ENCODE assay signal across 15 mouse cellular contexts in the genomic region with DNA sequence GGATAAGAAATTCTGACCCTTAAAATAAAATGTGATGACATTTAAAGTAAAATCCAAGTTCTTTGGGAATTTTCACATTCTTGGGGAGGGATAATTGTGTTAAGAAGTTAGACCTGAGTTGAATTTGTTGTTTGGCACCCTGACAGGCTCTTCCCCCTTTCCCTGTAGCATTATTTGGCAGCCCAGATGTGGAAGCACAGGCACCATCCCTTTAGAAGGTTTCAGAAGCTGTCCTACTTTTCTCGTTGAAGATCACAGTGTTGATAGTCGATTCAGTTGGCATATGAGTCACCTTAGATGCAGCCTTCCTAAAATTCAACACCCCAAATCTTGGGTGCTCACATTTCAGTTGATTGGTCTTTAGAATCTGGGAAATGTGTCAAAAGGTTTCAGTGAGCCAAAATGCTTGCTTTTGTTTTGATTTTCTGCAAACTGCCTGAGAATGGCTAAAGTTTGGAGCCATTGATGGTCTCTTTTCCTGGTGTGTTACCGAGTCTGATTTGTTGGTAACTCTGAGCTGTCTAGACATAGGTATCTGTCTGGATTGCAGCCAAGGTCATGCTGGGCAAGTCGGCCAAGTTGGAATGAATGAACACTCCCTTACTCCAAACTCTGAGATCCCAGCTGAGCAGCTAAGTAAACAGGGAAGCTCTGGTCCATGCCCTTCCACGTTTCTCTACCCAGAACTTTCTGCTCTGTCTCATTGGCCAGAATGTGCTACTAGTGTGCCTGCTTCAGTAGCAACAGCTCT.
DNase-seq lines count a peak whose midpoint lies in the region; ATAC-seq lines count a peak whose summit lies in the region.
"Had no signal": no experiment of that assay in that cellular context is flagged by ENCODE, and none has a peak within 500 bp of the region (broad histone marks: within the 10 kb centered on the region; RNA-seq: fewer than 3 reads in every experiment).

No protein-coding gene starts in this region.

- no peaks in the 10 kb centered on the region for H3K27me3 ChIP-seq in heart, embryonic 12.5 days (replicated peaks)
- H3K27me3 ChIP-seq in heart, embryonic 11.5 days (ENCODE audit: control insufficient read depth, insufficient read depth, low read length), result no peaks in the 10 kb centered on the region
- no peaks in the 10 kb centered on the region for H3K27me3 ChIP-seq in forebrain, embryonic 11.5 days (ENCODE audit: control insufficient read depth, insufficient read depth, low read length)
- H3K27me3 ChIP-seq: CH12.LX; forebrain, embryonic 15.5 days; hindbrain, embryonic 15.5 days; limb, embryonic 13.5 days had no signal

- 30% methylated on average over 5 of the region's 5 CpGs for WGBS in heart, embryonic 12.5 days
- WGBS in heart, embryonic 11.5 days (ENCODE audit: insufficient replicate concordance), result 39% methylated on average over 5 of the region's 5 CpGs
- WGBS in forebrain, embryonic 11.5 days, result 76% methylated on average over 5 of the region's 5 CpGs

- H3K9me3 ChIP-seq in heart, embryonic 12.5 days (replicated peaks), result no peaks in the 10 kb centered on the region
- no peaks in the 10 kb centered on the region for H3K9me3 ChIP-seq in heart, embryonic 11.5 days (replicated peaks; ENCODE audit: control insufficient read depth, low read length)
- H3K9me3 ChIP-seq in forebrain, embryonic 11.5 days (ENCODE audit: control insufficient read depth, low read length), result no peaks in the 10 kb centered on the region
- H3K9me3 ChIP-seq: forebrain, embryonic 15.5 days; hindbrain, embryonic 15.5 days; limb, embryonic 13.5 days had no signal

- peak; percentile 65 for DNase-seq in adipocyte (ENCODE audit: low spot score)
- peak; percentile 18 for DNase-seq in adrenal gland, postnatal 25 days
- DNase-seq in heart, postnatal 4 days, result peak; percentile 43
- no peak for DNase-seq in forebrain, embryonic 11.5 days (ENCODE audit: low spot score)
- DNase-seq: cerebellum, adult 9-10 months; gastrocnemius, postnatal 14 days; lung, embryonic 14.5 days; right cerebral cortex, postnatal 4 days had no signal

- 0 out of 2 replicates have a peak, but pooled peaks cover 5% of the 10 kb centered on the region for H3K4me1 ChIP-seq in heart, embryonic 12.5 days (replicated peaks)
- H3K4me1 ChIP-seq in heart, embryonic 11.5 days (ENCODE audit: control insufficient read depth, insufficient read depth, low read length), result peaks cover 6% of the 10 kb centered on the region; the same call in 1 of the 2 replicates
- H3K4me1 ChIP-seq in forebrain, embryonic 11.5 days (replicated peaks; ENCODE audit: control insufficient read depth, insufficient read depth, low read length), result no peaks in the 10 kb centered on the region
- H3K4me1 ChIP-seq: hindbrain, embryonic 15.5 days had no signal

- no peak overlapping the region for H3K4me3 ChIP-seq in heart, embryonic 12.5 days
- no peak overlapping the region for H3K4me3 ChIP-seq in heart, embryonic 11.5 days (ENCODE audit: low read depth, low read length)
- no peak overlapping the region for H3K4me3 ChIP-seq in forebrain, embryonic 11.5 days (ENCODE audit: low read depth, low read length)
- H3K4me3 ChIP-seq: forebrain, embryonic 15.5 days; hindbrain, embryonic 15.5 days; limb, embryonic 13.5 days had no signal

- H3K4me2 ChIP-seq in heart, embryonic 12.5 days, result no peak overlapping the region
- H3K4me2 ChIP-seq in heart, embryonic 11.5 days, result no peak overlapping the region
- H3K4me2 ChIP-seq in forebrain, embryonic 11.5 days (ENCODE audit: low read depth, low read length, severe bottlenecking), result no peak overlapping the region
- H3K4me2 ChIP-seq: forebrain, embryonic 15.5 days; hindbrain, embryonic 15.5 days; limb, embryonic 13.5 days; lung, embryonic 14.5 days had no signal

- no peaks in the 10 kb centered on the region for H3K36me3 ChIP-seq in heart, embryonic 12.5 days
- H3K36me3 ChIP-seq in heart, embryonic 11.5 days (ENCODE audit: control insufficient read depth, insufficient read depth, low read length), result no peaks in the 10 kb centered on the region
- H3K36me3 ChIP-seq in forebrain, embryonic 11.5 days (ENCODE audit: control insufficient read depth, insufficient read depth, low read length), result no peaks in the 10 kb centered on the region
- H3K36me3 ChIP-seq: forebrain, embryonic 15.5 days; hindbrain, embryonic 15.5 days; limb, embryonic 13.5 days had no signal

- H3K27ac ChIP-seq in heart, embryonic 12.5 days (ENCODE audit: poor library complexity, severe bottlenecking), result no peak overlapping the region
- no peak overlapping the region for H3K27ac ChIP-seq in heart, embryonic 11.5 days (ENCODE audit: low read depth, low read length)
- H3K27ac ChIP-seq in forebrain, embryonic 11.5 days (ENCODE audit: low read depth, low read length), result no peak overlapping the region
- H3K27ac ChIP-seq: forebrain, embryonic 15.5 days; hindbrain, embryonic 15.5 days; limb, embryonic 13.5 days had no signal

- peak; percentile 29; the same call in 1 of the 2 replicates for ATAC-seq in heart, embryonic 12.5 days (ENCODE audit: insufficient number of reproducible peaks, low FRiP score)
- no peak for ATAC-seq in heart, embryonic 11.5 days (replicated peaks; ENCODE audit: insufficient number of reproducible peaks, low FRiP score, low TSS enrichment)
- no peak for ATAC-seq in forebrain, embryonic 11.5 days (replicated peaks; ENCODE audit: low FRiP score)
- no peak for ATAC-seq in megakaryocyte-erythroid progenitor cell, adult 5-6 weeks (replicated peaks; ENCODE audit: low FRiP score, low TSS enrichment, poor library complexity, severe bottlenecking)
- ATAC-seq: forebrain, embryonic 15.5 days had no signal

- H3K9ac ChIP-seq in heart, embryonic 12.5 days, result no peak overlapping the region
- no peak overlapping the region for H3K9ac ChIP-seq in heart, embryonic 11.5 days (ENCODE audit: low read depth, low read length)
- no peak overlapping the region for H3K9ac ChIP-seq in forebrain, embryonic 11.5 days (ENCODE audit: low read length)
- H3K9ac ChIP-seq: forebrain, embryonic 15.5 days; hindbrain, embryonic 15.5 days; limb, embryonic 13.5 days; lung, embryonic 14.5 days had no signal
